Mouse (Mus musculus): ENCODE results near the gene Abhd16a. TPM values are rescaled to one million over a fixed set of nuclear protein-coding genes. Genes with fewer than 3 reads are reported as not detected.

The Abhd16a gene
- polyA plus RNA-seq, 1 experiment from 2014 or later = 111 TPM

DNA sequence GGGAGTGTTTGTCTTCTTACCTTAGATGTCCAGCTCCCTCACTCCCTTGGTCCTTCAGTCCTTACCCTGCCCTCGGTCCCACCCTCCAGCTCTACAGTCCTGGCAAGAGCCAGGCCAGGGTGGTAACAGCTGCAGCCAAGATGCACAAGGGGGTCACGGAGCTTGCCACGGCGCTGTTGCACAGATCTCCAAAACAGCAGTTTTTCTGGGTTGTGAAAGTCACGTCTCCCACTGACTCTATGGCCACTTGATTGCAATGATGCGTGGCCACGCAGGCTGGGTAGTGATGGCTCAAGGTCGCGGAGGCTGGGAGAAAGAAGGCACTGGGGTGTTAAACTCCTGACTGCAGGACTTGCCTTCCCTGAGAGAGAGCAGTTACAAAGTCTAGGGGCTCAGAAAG, 17.6 kb upstream of the Abhd16a start:
- H3K36me3 ChIP-seq (ENCODE audit: insufficient read depth, low read length) = no peaks in the 10 kb centered on the region
- H3K4me3 ChIP-seq (ENCODE audit: low read depth, low read length) = no peak overlapping the region
- DNase-seq (ENCODE audit: low spot score) (no peak), ATAC-seq (no peak)
- WGBS = 61% methylated on average over 9 of the region's 9 CpGs
- no peak overlapping the region for H3K4me2 ChIP-seq (replicated peaks; ENCODE audit: low read depth, low read length)
- H3K4me1 ChIP-seq (ENCODE audit: insufficient read depth, low read depth, low read length) = no peaks in the 10 kb centered on the region; the same call in 1 of the 2 replicates
- no peak overlapping the region for H3K9ac ChIP-seq (replicated peaks; ENCODE audit: low read depth)
- 0 out of 2 replicates have a peak, but pooled peaks cover under 1% of the 10 kb centered on the region for H3K27me3 ChIP-seq (replicated peaks; ENCODE audit: insufficient read depth, low read length)
- H3K27ac ChIP-seq (ENCODE audit: low read length) = no peak overlapping the region
- H3K9me3 ChIP-seq (ENCODE audit: low read length) = no peaks in the 10 kb centered on the region
- TF ChIP-seq EP300 (IDR thresholded peaks at IDR 0.05) (no peak), CTCF (IDR thresholded peaks at IDR 0.05) (no peak)

DNA sequence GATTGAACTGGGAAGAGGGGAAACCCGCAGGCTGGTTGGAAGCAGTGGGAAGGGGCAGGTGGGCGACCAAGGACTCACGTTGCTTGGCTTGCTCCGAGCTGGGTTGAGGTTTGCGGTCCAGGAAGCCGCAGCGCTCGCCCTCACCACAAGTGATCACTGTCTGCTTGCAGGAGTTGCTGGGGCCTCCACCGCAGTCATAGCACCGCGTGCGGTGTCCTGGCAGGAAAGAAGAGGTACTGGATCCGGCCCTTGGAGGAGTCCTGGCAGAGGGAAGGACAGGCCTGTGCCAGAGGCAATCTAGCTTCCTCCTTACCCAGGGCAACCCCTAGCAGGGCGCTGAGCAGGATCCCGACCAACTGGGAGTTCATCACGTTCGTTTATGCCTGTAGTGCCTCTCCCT, 15.0 kb upstream of the Abhd16a start:
- no peaks in the 10 kb centered on the region for H3K27me3 ChIP-seq (replicated peaks; ENCODE audit: insufficient read depth, low read length)
- no peak overlapping the region for H3K9ac ChIP-seq (replicated peaks; ENCODE audit: low read depth)
- ATAC-seq (no peak), DNase-seq (ENCODE audit: low spot score) (no peak)
- H3K27ac ChIP-seq (ENCODE audit: low read length) = no peak overlapping the region
- TF ChIP-seq CTCF (IDR thresholded peaks at IDR 0.05) (no peak), EP300 (IDR thresholded peaks at IDR 0.05) (no peak)
- H3K4me3 ChIP-seq (ENCODE audit: low read depth, low read length) = no peak overlapping the region
- H3K9me3 ChIP-seq (ENCODE audit: low read length) = no peaks in the 10 kb centered on the region
- no peak overlapping the region for H3K4me2 ChIP-seq (replicated peaks; ENCODE audit: low read depth, low read length)
- H3K36me3 ChIP-seq (ENCODE audit: insufficient read depth, low read length) = no peaks in the 10 kb centered on the region
- WGBS = 58% methylated on average over 17 of the region's 17 CpGs
- no peaks in the 10 kb centered on the region for H3K4me1 ChIP-seq (ENCODE audit: insufficient read depth, low read depth, low read length)

DNA sequence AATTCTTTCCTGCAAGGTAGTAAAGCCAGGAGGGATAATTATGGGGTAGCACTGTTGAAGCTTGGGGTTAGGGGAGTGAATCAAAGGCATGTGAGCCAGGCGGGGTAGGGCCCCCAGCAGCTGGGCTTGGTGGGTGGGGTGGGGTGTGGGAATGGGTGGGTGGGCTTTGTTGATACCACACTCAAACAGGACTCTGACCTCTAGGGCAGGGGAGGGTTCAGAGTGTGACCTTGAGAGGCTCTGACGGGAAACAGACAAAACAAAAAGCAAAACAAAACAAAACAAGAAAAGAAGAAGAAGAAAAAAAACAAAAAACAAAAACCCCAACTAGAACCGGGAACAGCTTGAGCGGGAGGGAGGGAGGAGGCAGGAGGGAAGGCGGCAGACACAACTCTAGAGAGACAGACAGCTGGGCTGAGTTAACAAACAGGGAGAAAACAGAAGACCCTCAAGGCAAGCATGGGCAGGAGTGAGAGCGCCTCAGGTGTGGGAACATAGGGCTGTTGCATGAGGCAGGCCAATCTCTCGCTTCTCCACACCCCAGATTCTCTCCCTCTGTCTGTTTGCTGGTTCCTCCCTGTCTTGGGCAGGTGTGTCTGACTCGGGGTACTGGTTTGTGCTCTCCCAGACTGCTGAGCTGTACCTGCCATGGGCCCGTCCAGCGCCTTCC, 12.4 kb upstream of the Abhd16a start, which contains the start of gene Ly6g6e:
Ly6g6e (plus strand) TSS at position 396 of the 670 bp plus-strand sequence.
- DNase-seq (ENCODE audit: low spot score) = no peak
- Histone ChIP-seq H3K4me2 (replicated peaks; ENCODE audit: low read depth, low read length) (peak within 1 kb of the TSS; percentile 56), H3K4me3 (ENCODE audit: low read depth, low read length) (peak within 1 kb of the TSS; percentile 38), H3K9me3 (ENCODE audit: low read length) (no peaks in the 10 kb centered on the region), H3K4me1 (ENCODE audit: insufficient read depth, low read depth, low read length) (no peaks in the 10 kb centered on the region), H3K27me3 (replicated peaks; ENCODE audit: insufficient read depth, low read length) (no peaks in the 10 kb centered on the region), H3K27ac (ENCODE audit: low read length) (peak within 1 kb of the TSS; percentile 76), H3K36me3 (ENCODE audit: insufficient read depth, low read length) (no peaks in the 10 kb centered on the region), H3K9ac (replicated peaks; ENCODE audit: low read depth) (peak within 1 kb of the TSS; percentile 36)
- WGBS = 35% methylated on average over 10 of the region's 10 CpGs
- TF ChIP-seq EP300 (IDR thresholded peaks at IDR 0.05) (no peak), CTCF (IDR thresholded peaks at IDR 0.05) (no peak)
- no peak for ATAC-seq

GRCm38 (mm10) chr17:35077285-35077684, 11.8 kb upstream of the Abhd16a start:
- Histone ChIP-seq H3K9ac (replicated peaks; ENCODE audit: low read depth) (peak overlapping the region; percentile 36), H3K4me3 (ENCODE audit: low read depth, low read length) (peak overlapping the region; percentile 38), H3K27me3 (replicated peaks; ENCODE audit: insufficient read depth, low read length) (no peaks in the 10 kb centered on the region), H3K9me3 (ENCODE audit: low read length) (no peaks in the 10 kb centered on the region), H3K4me1 (ENCODE audit: insufficient read depth, low read depth, low read length) (no peaks in the 10 kb centered on the region), H3K36me3 (ENCODE audit: insufficient read depth, low read length) (no peaks in the 10 kb centered on the region), H3K4me2 (replicated peaks; ENCODE audit: low read depth, low read length) (peak overlapping the region; percentile 56), H3K27ac (ENCODE audit: low read length) (peak overlapping the region; percentile 76)
- DNase-seq (ENCODE audit: low spot score) (no peak), ATAC-seq (peak; percentile 50; the same call in 1 of the 2 replicates)
- 24% methylated on average over 2 of the region's 2 CpGs for WGBS
- TF ChIP-seq EP300 (IDR thresholded peaks at IDR 0.05) = no peak
- TF ChIP-seq CTCF (IDR thresholded peaks at IDR 0.05) = no peak

- H3K27ac ChIP-seq (ENCODE audit: low read length) = peak within 1 kb of the TSS; percentile 76
- H3K9ac ChIP-seq (replicated peaks; ENCODE audit: low read depth) = peak within 1 kb of the TSS; percentile 36
- no peaks in the 10 kb centered on the region for H3K36me3 ChIP-seq (ENCODE audit: insufficient read depth, low read length)
- TF ChIP-seq EP300 (IDR thresholded peaks at IDR 0.05) = no peak
- TF ChIP-seq CTCF (IDR thresholded peaks at IDR 0.05) = peak; percentile 85
- 3% methylated on average over 14 of the region's 14 CpGs for WGBS
- ATAC-seq (peak; percentile 95), DNase-seq (ENCODE audit: low spot score) (peak; percentile 88)
- peak within 1 kb of the TSS; percentile 56 for H3K4me2 ChIP-seq (replicated peaks; ENCODE audit: low read depth, low read length)
- H3K9me3 ChIP-seq (ENCODE audit: low read length) = no peaks in the 10 kb centered on the region
- no peaks in the 10 kb centered on the region for H3K27me3 ChIP-seq (replicated peaks; ENCODE audit: insufficient read depth, low read length)
- H3K4me1 ChIP-seq (ENCODE audit: insufficient read depth, low read depth, low read length) = no peaks in the 10 kb centered on the region
- H3K4me3 ChIP-seq (ENCODE audit: low read depth, low read length) = peak within 1 kb of the TSS; percentile 38
Observed at GRCm38 (mm10) chr17:35077786-35078233, 11.3 kb upstream of the Abhd16a start, which contains the start of gene Ly6g6d. TSS of gene Ly6g6d (minus strand) at chr17:35078065.

DNA sequence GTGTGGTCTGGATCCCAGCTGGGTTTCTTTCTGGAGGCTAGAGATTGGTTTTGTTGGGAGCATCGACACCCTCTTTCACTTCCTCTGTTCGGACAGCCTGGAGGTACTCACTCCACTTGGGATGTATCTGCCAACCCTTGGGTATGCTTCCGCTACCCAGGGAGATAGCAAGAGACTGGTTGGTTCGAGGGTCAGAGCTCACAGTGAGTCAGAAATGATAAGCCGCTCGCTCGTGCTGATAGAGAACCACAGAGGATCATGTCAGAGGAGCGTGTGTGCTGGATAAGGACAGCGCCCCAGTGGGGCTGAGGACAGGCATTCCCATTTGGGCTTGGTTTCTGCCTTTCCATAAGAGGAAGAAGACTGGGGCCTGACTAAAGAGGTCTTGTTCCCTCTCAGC, 9.3 kb upstream of the Abhd16a start:
- Histone ChIP-seq H3K27ac (ENCODE audit: low read length) (no peak overlapping the region), H3K4me2 (replicated peaks; ENCODE audit: low read depth, low read length) (no peak overlapping the region), H3K4me1 (ENCODE audit: insufficient read depth, low read depth, low read length) (no peaks in the 10 kb centered on the region), H3K9me3 (ENCODE audit: low read length) (no peaks in the 10 kb centered on the region), H3K36me3 (ENCODE audit: insufficient read depth, low read length) (no peaks in the 10 kb centered on the region), H3K9ac (replicated peaks; ENCODE audit: low read depth) (no peak overlapping the region), H3K27me3 (replicated peaks; ENCODE audit: insufficient read depth, low read length) (no peaks in the 10 kb centered on the region), H3K4me3 (ENCODE audit: low read depth, low read length) (no peak overlapping the region)
- 39% methylated on average over 9 of the region's 9 CpGs for whole genome bisulfite sequencing
- DNase-seq (ENCODE audit: low spot score) (no peak), ATAC-seq (no peak)
- TF ChIP-seq EP300 (IDR thresholded peaks at IDR 0.05) = no peak
- no peak for TF ChIP-seq CTCF (IDR thresholded peaks at IDR 0.05)

Data from lung, postnatal 0 days (tissue).